Mouse (Mus musculus) forelimb bud, embryonic 11.5 days (tissue): Measurements from ENCODE around the gene Ano9.

ENCODE experiments used
- DNase-seq: peaks from one replicate; pipeline ENCODE4 v3.0.0-alpha.2; 2012; ENCODE audit warnings: low read depth, low spot score

The Ano9 gene

DNA sequence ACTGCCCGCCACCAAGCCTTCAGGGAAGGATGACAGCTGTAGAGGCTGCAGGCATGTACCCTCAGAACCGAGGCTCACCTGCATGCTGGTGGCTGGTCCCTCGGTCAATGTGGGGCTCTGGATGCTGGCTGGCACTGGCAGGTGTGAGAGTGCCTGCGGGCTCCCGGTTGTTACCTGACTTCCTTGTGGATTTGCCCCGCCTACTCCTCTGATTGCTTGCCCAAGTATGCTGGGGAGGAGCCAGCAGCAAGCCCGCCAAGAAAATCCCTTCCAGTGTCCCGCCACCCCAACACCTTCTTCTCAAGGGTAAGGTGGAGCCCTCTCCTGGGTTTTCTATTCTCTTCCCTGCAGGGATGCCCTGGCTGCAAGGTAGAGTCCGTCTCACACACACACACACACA lies at the start of gene Ano9:
Gene Ano9, minus strand, starts transcription at position 171 of the 400 bp plus-strand sequence.
- no peak for DNase-seq

DNA sequence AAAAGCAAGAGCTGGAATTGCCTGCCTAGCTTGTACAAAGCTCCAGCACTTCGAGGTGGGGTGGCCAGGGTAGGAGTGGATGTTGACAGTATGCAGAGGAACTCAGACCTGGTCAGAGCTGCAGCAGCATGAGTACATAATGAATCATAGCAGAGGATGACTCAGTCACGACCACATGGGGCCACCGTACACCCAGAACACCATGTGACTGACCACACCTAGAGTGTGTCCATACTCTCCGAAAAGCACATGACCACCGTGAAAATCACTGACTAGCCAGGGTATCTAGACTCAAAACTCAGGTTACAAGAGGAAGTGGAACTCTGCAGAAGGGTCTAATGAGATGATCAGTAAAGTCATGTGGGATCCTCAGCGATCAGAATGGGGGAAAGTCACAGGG lies 47.2 kb upstream of the Ano9 start:
- DNase-seq = no peak

DNA sequence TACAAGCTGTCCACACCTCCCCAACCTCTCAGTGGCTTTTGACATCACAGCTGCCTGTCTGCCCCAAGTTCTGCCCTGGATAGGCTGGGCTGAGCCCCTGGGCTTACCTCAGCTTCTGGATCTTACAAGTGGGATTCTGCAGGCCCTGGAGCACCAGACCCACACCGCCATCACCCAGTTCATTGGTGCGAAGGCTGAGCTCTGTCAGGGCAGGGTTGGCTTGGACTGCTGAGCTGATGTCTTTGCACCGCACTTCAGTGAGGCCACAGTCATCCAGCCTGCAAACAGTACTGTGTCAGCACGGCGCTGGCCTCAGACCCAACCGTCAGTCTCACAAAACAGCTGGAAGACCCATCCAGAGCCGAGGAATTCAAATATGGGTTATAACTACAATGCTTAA lies 46.8 kb upstream of the Ano9 start:
- no peak for DNase-seq

DNA sequence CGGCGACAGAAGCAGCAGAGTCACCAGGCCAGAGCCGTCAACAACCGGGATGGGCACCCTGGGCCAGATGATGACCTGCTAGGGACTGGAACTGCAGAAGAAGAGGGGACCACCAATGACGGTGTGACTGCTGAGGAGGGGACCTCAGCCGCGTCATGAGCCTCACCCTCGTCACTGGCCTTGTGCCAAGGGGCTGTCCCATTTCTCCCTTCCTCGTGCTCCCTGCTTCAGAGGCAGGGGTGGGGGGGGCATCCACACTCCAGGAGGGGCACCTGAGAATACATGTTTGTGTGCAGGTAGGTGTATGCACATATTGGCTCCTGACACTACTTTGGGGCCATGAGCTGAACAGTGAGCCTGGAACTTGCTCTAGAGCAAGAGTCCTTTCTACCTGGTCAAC lies 37.8 kb upstream of the Ano9 start:
- DNase-seq = no peak

DNA sequence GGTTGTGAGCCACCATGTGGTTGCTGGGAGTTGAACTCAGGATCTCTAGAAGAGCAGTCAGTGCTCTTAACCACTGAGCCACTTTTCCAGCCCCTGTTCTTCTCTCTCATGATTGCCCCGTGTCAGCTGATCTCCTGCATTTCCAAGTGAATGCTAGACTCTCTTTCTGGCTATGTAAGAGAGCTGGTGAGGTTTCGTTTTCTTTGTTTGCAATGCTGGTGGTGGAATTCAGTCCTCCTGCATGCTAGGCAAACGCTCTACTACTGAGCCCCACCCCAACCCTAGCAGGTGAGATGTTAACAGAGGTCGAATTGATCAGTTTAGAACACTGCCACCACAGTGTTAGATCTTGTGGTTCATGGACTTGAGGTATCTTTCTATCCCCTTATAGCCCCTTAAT lies 31.0 kb upstream of the Ano9 start:
- DNase-seq = no peak

DNA sequence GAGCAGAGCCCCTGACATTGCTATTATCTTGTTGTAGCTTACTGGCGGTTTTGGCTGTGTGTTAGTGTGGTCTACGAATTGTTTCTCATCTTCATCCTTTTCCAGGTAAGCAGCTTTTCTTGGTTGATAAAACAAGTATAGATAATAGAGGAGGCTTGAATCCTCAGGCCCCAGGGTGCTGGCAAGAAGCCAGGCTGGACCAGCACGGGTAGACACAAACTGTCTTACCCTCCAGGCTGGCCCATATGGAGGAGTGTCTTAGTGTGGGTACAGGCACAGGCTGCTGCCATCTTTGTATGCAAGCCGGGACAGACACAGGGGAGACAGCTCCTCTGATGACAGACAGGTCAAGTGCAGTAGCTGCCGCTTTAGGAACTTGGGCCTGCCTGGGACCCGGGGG lies 29.4 kb upstream of the Ano9 start:
- no peak for DNase-seq

DNA sequence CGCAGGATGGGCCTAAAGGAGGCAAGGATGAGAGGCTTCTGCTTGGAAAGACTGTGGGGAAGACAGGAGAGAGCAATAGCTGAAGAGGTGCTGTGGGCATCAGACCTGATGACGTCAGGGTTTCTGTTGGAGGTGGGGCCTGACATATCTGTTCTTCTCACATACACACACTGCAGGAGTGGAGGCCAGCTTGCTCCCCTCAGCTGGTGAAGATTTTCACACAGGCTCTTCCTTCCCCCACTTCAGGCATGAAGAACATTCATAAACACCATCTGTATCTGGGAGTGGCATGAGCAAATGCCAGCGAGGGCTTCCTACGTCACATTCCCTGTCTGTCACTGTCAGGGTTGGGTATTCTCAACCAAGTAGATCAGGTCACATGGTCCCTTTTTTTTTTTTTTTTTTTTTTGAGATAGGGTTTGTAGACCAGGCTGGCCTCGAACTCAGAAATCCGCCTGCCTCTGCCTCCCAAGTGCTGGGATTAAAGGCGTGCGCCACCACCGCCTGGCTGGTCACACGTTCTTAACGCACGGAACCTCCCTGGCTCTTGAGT lies 28.5 kb upstream of the Ano9 start:
- no peak for DNase-seq

DNA sequence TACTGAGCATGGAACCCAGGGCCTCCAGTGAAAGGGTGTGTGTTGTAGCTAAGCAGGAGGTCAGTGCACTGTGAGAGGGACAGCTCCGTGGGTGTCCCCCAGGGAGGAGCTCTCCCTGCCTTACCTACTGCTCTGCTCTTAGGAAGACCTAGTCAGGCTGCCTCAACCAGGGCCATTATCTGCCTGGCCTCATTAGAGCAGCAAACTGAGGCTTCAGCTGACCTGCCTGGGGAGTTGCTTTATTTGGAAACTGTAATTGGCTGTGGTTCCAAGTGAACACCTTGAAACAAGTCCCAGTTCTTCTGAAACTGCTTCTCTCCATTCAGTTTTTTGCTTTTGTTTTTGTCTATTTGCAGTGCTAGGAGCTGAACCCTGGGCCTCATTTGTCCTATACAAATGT lies 27.8 kb upstream of the Ano9 start:
- DNase-seq = no peak

DNA sequence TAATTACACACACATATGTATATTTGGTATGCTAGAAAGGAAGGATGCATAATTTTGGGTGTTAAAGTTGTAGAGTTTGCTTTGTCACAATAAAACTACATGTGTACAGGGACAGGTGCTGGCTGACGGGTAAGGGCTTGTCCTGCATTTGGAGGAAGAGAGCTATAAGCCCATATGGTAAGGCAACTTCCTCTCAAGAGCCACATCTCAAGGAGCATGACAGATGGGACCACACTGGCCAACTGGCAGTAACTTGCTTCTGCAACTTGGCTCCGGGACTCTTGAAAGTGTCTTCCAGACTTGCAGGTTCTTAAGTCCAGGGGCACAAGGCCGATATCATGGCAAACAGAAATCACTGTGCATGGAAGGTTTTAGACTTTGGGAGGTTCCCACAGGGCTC lies 27.0 kb upstream of the Ano9 start:
- DNase-seq = no peak

DNA sequence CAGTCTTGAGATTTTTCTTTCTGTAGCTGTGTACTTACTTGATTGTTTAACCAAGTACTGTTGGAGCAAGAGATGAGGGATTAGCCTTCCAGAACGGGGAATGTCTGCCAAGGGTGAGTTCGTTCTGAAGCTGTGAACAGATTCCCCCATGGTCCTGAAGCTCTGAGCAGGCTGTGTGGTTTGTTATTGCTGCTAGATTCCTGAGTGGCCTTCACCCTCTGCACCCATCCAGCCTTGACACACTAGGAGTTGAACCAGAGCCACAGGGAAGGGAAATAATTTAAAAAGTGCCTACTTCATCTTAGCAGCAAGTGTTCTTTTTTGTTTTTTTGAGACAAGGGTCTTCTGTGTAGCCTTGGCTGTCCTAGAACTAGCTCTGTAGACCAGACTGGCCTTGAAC lies 26.3 kb upstream of the Ano9 start:
- DNase-seq = no peak

DNA sequence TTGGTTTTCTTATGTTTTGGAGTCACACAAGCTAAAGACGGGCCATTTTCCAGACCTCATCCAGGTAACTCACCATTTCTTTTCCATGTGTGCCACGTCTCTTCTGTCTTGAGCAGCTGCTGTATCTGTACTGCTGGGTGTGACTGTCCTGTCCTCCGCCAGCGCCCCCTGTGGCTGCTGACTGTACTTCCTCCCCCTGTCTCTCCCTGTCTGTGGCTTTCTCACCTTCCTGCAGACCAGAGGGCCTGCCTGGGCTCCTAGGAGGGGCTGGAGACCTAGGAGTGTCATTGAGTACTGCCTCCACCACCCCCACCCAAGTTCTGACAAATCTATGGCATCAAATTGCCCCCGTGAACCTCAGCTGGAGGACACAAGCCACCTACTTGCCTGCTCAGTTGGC lies 25.5 kb upstream of the Ano9 start:
- DNase-seq = no peak

DNA sequence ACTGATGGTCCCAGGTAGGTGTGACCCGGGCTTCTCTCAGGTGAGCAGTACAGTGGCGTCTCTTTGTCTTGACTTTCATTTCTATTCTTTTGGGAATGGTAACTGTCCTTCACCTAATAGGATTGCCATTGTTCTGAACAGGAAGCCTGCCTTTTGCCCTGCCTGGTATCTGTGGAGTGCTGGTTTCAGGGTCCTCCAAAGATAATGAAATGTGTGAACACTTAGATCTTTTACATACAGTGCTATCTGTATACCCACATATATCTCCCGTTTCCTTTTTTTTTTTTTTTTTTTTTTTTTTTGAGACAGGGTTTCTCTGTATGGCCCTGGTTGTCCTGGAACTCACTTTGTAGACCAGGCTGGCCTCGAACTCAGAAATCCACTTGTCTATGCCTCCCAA lies 23.7 kb upstream of the Ano9 start:
- no peak for DNase-seq

DNA sequence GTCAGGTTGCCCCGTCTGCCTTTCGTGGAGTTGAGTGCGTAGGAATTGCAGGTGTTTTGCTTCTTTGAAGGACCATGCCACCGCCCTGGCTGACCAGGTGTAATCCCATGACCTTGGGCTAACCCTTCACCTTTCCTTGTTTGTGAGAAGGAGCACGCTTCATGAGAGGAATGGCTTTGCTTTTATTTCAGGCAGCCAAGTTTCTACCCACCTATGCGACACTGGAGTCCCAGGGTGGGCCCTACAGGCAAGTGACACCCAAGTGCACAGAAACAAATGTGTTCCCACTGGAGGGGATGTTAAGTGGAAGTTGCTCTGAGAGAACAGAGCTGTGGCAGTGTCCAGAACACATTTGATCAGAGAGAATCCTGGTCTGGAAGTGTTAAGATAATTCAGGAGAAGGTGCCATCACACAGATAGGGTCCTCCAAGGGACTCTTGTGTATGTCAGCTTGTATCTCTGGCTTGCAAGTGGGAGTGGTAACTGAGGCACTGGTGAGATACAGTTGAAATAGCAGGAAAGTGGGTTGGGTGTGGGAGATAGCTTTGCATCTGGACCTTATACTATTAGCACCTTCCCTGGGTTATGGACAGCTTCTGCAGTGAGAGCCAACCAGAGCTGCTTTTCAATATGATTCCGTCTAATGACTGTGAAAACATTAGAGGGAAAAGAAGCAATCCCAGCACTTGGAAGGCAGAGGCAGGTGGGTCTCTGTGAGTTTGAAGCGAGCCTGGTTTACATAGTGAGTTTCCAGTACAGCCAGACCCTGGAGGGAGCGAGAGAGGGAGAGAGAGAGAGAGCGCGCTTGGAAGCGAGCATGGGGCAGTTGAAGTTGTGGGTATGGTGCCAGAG lies 14.5 kb upstream of the Ano9 start:
- DNase-seq = no peak

DNA sequence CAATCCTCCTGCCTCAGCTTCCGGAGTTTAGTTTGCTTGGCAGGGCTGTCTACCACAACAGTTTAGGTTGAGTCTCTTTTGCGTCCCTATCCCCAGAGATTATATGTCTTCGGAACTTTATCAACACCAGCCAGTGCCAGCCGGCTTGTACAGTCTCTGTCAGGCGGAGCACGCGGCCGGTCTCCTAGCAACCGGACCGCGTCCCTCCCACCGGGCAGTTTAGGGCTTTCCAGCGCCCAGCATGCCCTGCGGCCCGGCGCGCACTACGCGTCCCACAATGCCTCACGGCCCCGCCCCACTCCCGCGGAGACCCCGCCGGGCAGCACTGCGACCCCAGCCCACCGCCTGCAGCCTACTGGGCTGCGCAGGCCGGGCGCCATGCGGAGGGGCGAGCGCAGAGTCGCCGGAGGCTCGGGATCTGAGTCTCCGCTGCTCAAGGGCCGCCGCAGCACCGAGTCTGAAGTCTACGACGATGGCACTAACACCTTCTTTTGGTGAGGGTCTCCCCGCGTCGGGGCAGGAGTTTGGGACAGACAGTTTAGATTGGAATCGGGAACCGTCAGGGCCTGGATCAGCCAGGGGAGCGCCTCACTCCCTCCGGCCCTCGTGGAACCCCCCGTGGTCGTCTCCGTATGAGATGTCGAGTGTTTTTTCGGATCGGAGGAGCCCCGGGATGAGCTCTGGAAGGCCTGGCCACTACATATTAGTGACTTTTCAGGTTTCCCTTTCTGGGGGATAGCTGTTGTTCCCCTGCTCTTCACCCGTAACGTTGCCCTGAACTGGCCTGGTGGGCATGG lies 13.6 kb upstream of the Ano9 start:
- peak; percentile 92 for DNase-seq

DNA sequence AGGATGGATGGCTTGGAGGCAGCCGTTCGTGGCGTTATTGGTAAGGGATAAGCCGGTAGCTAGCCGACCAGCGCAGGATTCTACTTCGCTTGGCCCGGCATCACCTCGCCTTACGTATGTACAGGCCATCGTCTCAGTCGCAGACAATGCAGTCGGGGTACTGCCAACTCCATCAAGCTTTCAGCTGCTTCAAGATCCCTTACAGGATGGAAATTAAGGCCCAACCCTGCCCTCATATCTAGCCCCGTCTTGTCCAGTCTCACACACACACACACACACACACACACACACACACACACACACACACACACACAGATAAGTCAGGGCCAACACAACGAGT lies 5.9 kb upstream of the Ano9 start:
- DNase-seq = no peak

DNA sequence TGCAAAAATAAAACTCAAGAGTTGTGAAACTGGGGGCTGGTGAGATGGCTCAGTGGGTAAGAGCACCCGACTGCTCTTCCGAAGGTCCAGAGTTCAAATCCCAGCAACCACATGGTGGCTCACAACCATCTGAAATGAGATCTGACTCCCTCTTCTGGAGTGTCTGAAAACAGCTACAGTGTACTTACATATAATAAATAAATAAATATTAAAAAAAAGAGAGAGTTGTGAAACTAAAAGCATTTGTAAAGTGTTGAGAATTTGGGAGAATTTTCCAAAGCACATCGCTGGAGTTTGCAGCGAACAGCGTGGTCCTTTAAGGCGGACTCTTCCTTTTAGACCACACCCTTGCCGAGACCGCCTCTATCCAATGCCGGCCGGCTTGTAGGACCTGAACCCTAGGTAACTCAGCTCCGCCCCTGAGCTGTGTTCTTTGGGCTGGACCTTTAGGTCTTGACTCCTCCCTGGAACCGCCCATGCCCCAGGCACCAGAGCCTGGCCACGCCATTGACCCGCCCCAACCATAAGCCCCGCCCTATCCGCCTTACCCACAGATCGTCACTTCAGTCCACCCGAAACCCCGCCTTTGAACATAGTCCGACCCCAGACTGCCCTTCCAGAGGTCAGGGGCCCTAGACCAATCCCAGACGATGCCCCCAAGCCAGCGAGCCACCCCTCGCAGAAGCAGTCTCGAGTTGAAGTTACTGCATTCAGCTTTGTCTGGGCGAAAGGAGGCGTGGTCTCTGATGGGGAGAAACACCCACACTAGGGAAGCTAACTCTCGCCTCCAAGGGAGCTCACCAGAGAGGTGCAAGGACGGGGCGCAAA lies 5.3 kb upstream of the Ano9 start:
- peak; percentile 97 for DNase-seq

DNA sequence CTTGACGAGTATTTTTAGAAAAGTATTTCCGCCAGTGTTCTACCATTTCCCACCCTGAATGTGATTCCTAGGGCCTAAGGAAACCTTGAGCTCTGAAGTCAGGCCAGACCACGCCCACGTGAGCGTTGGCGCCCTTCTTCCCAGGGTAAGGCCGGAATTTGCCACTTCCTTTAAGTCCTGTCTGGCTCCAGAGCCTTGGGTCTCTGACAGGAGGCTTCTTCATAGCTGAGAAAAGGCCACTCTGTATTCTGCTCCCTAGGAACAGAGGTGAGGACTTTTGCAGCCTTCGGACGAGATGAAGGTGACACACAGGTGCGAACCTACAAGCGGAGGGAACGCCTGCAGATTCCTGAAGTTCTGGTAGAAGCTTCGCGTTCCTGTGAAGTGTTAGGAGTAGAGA lies 4.6 kb upstream of the Ano9 start, which contains the start of gene Ptdss2:
Gene Ptdss2, plus strand, starts transcription at position 138 of the 400 bp plus-strand sequence.
- DNase-seq = no peak

DNA sequence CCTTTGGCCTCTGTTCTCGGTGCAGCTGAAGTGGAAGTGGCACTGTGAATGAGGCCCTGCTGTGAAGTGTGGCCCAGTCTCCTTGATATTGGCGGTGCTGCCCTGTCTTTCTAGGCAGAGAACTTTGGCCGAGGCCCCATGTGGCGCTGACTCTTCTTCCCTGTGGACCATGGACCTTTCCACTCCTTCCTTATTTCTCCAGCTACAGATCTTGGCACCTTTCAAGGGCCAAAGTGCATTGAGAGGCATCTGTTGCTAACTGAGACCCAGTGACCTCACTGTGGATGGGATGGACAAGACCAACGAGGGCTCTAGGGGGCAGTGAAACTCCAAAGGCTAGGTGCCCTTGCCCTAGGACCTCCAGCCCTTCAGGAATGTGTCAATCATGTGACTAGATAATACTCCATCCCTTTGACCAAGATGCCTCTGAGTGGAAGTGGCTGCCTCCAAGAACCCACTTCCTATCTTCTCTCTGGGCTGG lies 3.5 kb upstream of the Ano9 start:
- DNase-seq = no peak

DNA sequence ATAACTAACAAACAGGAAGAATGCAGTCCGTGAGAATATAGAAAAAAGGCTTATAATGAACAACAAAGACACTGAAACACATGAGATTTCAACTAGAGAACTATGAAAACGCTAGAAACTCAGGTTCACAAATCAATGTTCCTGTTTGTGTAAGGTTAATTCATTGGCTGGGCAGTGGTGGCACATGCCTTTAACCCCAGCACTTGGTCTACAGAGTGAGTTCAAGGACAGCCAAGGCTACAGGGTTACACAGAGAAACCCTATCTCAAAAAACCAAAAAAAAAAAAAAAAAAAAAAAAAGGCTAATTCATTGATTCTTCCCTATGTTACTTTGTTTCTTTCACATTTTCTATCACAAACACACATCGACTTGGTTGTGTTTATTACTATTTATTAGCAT lies 3.0 kb upstream of the Ano9 start:
- no peak for DNase-seq

DNA sequence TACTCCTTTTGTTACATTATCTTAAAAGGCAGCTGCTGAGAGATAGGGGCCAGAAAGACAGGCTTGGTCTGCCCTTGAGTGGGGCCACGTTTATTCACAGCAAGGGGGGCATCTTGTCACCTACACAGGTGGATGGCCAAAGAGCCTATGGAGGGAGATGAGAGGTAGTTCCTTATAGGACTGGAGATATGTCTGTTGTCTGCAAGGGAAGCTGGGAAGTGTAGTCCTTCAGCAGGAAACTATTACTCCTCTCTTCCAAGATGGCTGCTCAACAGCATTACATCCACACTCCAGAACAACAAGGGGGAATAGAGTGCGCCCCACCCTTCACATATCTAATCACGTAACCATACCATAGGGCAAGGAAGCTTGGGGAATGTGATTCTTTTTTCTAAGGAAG lies 1.9 kb upstream of the Ano9 start:
- no peak for DNase-seq

DNA sequence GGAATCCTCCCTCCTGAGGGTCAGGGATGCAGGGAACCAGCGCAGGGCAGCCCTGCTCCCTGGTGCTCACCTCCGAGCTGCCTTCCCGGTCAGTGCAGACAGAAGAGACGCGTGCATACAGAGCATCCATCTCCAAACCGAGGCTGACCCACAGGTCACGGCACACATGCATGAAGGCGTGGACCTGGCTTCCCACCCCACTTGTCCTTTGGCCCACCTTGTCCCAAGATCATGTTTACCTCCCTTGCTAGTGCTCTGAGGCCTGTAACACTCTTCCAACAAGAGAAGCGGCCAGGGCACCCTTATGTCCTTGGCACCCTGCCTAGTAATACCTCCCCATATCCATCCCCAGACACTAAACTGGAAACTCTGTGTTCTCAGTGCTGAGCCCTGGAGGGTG lies 1.7 kb downstream of the Ano9 start:
- no peak for DNase-seq

DNA sequence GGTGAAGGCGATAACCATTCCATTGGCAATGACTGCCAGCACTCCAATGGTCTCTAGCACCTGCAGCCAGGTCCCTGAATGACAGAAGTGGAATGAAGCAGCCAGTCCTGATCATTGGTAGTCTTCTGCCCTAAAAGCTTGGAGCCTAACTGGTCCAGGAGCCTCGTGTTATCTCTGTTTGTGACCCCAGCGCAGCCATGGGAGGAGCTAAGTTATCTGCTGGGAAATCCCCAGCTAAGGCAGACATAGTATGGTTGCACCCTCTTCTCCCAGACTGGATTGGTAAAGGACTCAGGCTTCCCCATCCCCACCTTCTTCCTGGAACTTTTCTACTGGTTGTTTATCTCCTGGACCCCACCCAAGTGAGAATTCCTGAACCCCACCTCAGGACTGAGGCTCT lies 14.4 kb downstream of the Ano9 start:
- DNase-seq = no peak
